Mouse (Mus musculus) induced T-regulatory cell, adult 2 months (primary cell): Measurements from ENCODE around the gene Olfr1369-ps1.
"Not testable (repeated sequence)": the region's sequence is repeated elsewhere in the genome, so short reads cannot be mapped to it uniquely, and the experiment has no call there.

ENCODE experiments used
- DNase-seq: peaks from one replicate; pipeline ENCODE4 v3.0.0-alpha.2; 2012; ENCODE audit warnings: low read depth

Olfr1369-ps1 gene

DNA sequence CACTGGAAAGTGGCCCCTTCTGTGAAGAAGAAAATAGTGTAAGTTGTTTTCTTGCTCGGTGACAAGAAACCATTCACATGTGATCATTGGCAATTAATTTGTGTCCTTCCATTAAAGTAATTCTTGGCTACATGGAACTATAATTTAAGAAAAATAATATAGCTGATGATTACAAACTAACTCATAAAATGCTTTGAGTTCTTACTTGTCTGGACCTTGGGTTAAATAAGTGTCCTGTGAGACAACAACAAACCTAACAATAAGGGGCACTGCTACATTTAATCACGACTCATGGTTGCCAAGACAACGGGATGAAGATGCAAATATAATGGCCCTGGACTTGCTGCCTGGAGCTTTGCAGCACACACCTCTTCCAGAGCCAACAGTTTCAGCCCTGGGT is at the start of gene Olfr1369-ps1:
Gene Olfr1369-ps1, plus strand, starts transcription at position 301 of the 400 bp plus-strand sequence.
- not testable (repeated sequence) for DNase-seq

DNA sequence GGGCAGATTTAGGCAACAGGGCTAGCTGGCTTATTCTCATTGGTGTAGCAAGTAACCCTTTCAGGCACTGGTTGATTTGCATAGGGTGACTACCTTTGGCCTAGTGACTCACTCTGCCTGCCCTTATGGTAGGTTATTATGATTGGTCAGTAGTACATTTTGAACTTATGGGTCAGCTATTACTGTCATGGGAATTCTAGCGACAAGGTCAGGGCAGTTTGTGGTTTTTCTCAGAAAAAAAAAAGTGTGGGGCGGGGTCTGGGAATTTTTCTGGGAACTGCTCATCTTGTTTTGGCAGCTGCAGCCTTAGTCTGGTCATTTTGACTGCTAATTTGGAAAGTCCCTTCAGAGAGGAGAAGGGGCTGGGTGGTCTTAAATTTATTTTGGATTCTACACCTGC is 45.3 kb upstream of the Olfr1369-ps1 start:
- no peak for DNase-seq

DNA sequence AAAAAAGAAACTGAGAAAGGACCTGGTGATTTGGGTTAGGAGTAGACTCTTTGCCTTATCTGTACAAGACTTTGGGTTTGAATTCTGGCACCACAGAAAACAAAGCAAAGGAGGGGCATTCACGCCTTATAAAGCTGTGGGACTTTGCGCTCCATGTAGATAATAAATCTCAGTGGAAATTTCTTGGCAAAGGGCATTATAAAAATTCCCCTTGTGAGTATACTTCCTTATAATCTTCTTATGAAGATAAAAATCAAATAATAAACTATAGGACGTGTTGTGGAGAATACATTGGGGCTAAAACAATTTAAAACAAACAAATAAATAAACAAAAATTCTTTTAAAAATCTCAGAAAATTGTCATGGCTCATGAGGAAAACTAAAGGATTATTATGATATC is 36.4 kb upstream of the Olfr1369-ps1 start, which contains the start of gene Olfr1370:
Gene Olfr1370, minus strand, starts transcription at position 101 of the 400 bp plus-strand sequence.
- no peak for DNase-seq

DNA sequence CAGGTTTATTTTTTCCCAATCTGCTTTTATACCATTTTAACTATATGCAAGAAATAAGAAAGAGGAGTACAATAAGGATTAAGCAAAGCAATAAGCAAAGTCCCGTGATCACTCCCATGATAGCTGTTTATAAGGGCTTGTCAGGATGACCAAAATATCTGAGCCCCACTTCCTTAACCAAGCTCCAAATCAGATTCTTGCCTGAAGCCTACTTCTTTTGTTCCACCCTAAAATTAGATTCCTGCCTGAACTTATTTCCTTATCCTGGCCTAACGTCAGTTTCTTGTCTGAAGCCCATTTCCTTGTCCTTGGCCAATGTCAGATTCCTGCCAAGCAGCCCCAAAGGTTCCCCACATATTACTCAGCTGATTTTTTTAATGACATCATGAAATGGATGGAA is 28.6 kb upstream of the Olfr1369-ps1 start:
- DNase-seq: no peak

- DNase-seq: no peak
Measured at GRCm38 (mm10) chr13:21109759-21110158, 1.5 kb upstream of the Olfr1369-ps1 start.

DNA sequence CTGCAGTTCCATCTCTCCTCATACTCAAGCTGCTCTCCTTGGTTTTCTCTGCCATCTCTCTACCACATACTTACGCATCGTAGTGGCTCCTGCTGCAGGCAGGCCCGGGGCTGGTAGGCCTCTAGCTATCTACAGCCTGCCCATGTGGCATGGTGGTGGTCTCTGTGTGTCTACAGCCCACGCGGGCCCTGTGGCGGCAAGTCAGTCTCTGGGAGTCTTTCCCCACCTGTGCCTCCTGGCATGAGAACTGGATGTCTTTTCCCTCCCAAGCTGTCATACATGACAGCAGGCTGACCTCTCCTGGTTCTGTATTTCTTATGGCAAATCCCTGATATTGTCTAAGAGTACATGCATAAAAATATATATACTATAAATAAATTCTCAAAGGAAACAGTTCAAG is 842 bp upstream of the Olfr1369-ps1 start:
- DNase-seq: no peak

DNA sequence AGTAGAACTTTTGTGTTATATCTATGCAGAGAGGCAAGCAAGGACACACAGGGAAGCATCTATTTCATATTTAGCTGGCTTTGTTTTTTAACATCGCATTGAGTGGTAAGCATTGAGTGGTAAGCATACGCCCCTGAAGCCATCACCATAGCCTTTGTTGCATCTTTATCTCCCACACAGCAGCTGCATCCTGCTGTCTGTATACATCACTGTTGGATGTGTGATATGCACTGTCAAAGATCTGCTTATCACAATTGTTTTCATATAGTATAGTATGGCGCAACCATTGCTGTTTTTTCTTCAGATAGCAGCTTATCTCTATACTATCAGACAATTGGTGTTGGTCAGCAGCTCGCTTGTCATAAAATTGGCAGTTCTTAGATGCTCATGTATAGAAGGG is 2.8 kb downstream of the Olfr1369-ps1 start:
- no peak for DNase-seq

GRCm38 (mm10) chr13:21129339-21129738 is 18.1 kb downstream of the Olfr1369-ps1 start, which contains the start of gene Olfr263:
Gene Olfr263 (plus strand): TSS chr13:21129639.
- DNase-seq: not testable (repeated sequence)

DNA sequence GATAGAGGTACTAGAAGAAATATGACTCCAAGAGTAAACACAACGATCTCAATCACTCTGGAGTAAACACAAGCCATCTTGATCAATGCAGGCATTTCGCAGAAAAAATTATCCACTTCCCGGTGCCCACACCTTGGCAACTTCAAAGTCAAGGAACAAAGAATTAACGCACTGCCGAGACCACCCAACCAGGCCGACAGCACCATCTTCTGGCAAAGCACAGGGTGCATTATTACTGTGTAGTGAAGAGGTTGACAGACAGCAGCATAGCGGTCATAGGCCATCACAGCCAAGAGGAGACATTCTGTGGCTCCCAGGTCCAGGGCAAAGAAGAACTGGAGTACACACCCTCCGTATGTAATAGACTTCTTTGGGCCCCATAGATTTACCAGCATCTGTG is 31.1 kb downstream of the Olfr1369-ps1 start:
- DNase-seq: no peak

GRCm38 (mm10) chr13:21145767-21146166 is 34.5 kb downstream of the Olfr1369-ps1 start, which contains the start of gene Olfr1368:
Gene Olfr1368 (minus strand): TSS chr13:21145867.
- no peak for DNase-seq

DNA sequence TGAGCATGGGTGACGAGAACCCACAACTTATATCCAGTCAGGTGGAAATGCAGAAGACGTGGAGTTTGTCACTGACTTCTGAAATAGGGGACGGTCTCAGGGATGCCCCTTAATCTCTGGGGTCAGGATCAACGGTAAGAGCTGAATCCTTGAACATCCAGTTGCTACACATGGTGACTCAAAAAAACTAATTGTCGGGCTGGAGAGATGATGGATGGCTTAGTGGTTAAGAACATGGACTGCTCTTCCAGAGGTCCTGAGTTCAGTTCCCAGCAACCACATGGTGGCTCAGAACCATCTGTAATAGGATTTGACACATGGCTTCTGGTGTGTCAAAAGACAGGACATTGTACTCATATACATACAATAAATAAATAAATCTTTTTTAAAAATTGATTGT is 44.6 kb downstream of the Olfr1369-ps1 start:
- no peak for DNase-seq

DNA sequence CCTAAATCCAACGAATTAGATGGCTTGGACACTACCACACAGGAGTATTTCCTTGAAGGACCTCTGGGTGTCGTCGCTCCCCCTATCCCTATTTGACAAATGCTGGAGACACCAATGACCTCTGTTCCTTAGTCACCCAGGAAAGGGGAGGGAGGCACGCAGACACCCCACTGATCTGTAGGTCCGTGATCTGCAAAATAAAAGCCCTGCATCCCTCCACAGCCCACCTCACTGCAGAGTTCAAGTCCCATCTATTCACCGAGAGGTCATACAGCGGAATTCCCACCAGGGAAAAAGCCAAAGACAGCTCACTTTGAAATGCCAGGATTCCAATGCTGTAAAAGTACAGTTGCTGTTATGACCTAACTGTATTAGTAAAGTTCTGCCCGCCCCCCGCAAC is 46.8 kb downstream of the Olfr1369-ps1 start:
- no peak for DNase-seq

DNA sequence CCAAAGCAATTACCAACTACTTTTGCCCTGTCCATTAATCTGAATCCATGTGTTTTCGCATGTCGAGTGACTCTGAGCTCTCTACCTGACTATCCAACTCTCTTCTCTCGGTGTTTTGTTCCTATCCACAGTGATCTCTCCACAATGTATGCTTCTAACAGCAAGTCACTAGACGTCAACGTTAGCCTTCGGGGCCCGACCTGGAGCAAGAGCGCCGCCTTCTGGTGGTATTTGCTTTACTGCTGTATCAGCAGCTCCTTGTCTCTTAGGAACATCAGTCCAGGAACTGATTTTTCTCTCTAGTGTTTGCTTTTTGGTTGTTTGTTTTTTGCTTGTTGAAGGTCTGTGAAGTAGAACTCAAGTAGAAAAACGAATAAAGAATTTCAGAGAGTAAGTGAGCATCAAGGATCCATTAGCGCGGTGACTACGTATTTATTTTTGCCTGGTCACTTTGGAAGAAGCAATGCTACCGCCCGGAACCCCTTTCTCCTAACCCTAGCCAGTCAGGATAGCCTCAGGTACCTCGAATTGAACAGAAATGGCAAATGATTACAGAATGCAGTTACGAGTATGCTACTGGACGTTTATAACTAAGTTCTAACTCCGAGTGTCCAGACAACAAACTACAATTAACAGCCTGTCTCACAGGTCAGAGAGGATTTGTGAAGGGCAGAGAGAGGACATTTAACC is 47.6 kb downstream of the Olfr1369-ps1 start:
- peak; percentile 89 for DNase-seq

- DNase-seq: peak; percentile 60
Measured at GRCm38 (mm10) chr13:21159475-21159819, 48.2 kb downstream of the Olfr1369-ps1 start.

GRCm38 (mm10) chr13:21160041-21160511 is 48.8 kb downstream of the Olfr1369-ps1 start:
- peak; percentile 55 for DNase-seq

GRCm38 (mm10) chr13:21160657-21161590 is 49.6 kb downstream of the Olfr1369-ps1 start:
- DNase-seq: peak; percentile 96

- no peak for DNase-seq
Measured at GRCm38 (mm10) chr13:21161591-21161990, 50.3 kb downstream of the Olfr1369-ps1 start.

GRCm38 (mm10) chr13:21162591-21162990 is 51.3 kb downstream of the Olfr1369-ps1 start:
- no peak for DNase-seq

- peak; percentile 94 for DNase-seq
Measured at GRCm38 (mm10) chr13:21166936-21167909, 55.9 kb downstream of the Olfr1369-ps1 start.

GRCm38 (mm10) chr13:21167910-21168300 is 56.6 kb downstream of the Olfr1369-ps1 start:
- DNase-seq: peak; percentile 87

- DNase-seq: peak; percentile 81
Measured at GRCm38 (mm10) chr13:21168371-21169011, 57.2 kb downstream of the Olfr1369-ps1 start.
